Mouse (Mus musculus) hindbrain, embryonic 10.5 days (tissue): ENCODE measurements around the gene Creg2. TPM values are rescaled to one million over a fixed set of nuclear protein-coding genes. Genes with fewer than 3 reads are reported as not detected.

Experiments
- DNase-seq: peaks from one replicate; pipeline ENCODE4 v3.0.0-alpha.2; 2017; ENCODE audit warnings: low spot score
- H3K27ac ChIP-seq: fragments of 300-500 bp; sonication (generic); 2 replicates; pipeline ENCODE4 v1.5.1; 2016; ENCODE audit warnings: mild to moderate bottlenecking, moderate library complexity
- H3K27me3 ChIP-seq: fragments of 300-500 bp; sonication (generic); 2 replicates; pipeline ENCODE4 v1.6.1; 2016; ENCODE audit warnings: mild to moderate bottlenecking; ENCODE audit not compliant: poor library complexity, insufficient read depth, severe bottlenecking
- H3K36me3 ChIP-seq: fragments of 300-500 bp; sonication (generic); 2 replicates; pipeline ENCODE4 v1.6.1; 2016; ENCODE audit warnings: mild to moderate bottlenecking, moderate library complexity
- H3K4me1 ChIP-seq: fragments of 300-500 bp; sonication (generic); replicated peaks from 2 replicates; pipeline ENCODE4 v1.6.1; 2016; ENCODE audit warnings: mild to moderate bottlenecking
- H3K4me3 ChIP-seq: fragments of 300-500 bp; sonication (generic); 2 replicates; pipeline ENCODE4 v1.5.1; 2016; ENCODE audit warnings: mild to moderate bottlenecking, moderate library complexity
- H3K9me3 ChIP-seq: fragments of 300-500 bp; sonication (generic); 2 replicates; pipeline ENCODE4 v1.6.1; 2016; ENCODE audit warnings: mild to moderate bottlenecking, moderate library complexity
- WGBS: fragments of 180-500 bp; shearing (Covaris S2); methylation state at CpG from one replicate; pipeline ENCODE4 v1.1.7; 2016; 5-methylcytosine and 5-hydroxymethylcytosine counted together
- polyA plus RNA-seq: library from polyadenylated mRNA; unstranded; fragments of >200 nt; fragmentation: Nextera tagmentation; extraction: Ambion mirVana; gene quantifications from 2 replicates; pipeline ENCODE4 v1.2.1, GENCODE M21; 2016

The Creg2 gene
- polyA plus RNA-seq, 1 experiment from 2014 or later, result 0.78 TPM

DNA sequence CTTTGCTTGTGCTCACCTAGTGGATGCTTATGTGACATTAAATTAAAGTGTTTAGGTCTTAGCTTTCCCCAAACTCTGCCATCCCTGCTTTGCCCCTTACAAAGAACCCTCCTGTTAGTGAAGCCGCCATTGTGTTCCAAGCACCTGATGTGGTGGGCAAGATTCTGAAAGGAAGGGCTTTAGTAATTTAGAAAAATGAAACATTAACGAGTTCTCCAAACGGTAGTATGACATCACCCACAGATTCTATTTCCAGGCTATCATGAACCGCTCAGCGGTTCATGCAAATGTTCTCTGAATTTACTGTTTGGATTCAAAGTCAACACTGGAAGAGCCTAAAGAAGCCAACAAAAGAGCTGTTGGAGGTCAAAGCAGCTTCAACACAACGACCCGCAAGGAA lies 2.7 kb downstream of the Creg2 start:
- Histone ChIP-seq H3K4me3 (no peak overlapping the region), H3K36me3 (no peaks in the 10 kb centered on the region), H3K4me1 (peaks cover 15% of the 10 kb centered on the region), H3K9me3 (no peaks in the 10 kb centered on the region), H3K27me3 (peaks cover 51% of the 10 kb centered on the region), H3K27ac (no peak overlapping the region)
- WGBS, result 90% methylated on average over 7 of the region's 7 CpGs
- DNase-seq, result no peak

DNA sequence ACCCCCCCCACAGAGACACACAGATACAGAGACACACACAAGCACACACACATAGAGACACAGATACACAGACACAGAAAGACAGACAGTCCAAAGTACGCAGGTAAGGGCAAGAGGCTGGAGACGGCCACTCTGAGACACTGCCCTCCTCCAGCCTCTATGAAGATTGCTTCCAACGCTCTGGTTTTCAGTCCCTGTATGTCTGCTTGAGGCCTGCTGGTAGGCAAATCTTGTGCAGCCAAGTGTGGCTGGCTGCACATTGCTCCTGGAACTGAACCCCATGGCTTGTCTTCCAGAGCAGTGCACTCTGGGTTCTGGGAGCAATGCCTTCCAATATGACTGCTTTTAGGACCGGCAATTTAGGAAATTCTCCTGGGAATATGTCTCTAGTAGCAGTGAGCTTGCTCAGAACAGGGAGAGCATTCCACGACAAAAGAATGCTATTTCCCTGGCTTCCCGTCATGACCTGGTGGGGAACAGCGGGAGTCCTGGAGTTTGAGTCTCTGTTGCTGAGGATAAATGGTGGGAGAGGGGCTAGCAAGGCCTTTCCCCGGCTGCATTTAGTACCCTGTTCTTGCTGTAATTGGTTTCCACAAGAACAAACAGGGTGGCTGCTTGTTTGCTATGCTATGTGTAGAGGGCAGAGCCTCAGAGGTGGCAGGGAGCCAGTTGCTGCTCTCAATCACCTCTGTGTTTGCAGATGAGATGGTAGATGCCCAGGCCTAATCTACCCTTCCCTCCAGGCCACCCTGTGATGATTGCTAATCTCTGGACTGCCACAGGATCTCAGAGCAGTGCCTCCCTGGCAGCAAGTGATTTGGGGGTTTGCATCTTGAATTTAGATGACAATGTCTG lies 5.1 kb downstream of the Creg2 start:
- Histone ChIP-seq H3K27me3 (peaks cover 37% of the 10 kb centered on the region), H3K4me1 (peaks cover 14% of the 10 kb centered on the region), H3K27ac (no peak overlapping the region), H3K9me3 (peaks cover 3% of the 10 kb centered on the region; the same call in 1 of the 2 replicates), H3K36me3 (no peaks in the 10 kb centered on the region), H3K4me3 (no peak overlapping the region)
- DNase-seq, result no peak
- 46% methylated on average over 8 of the region's 8 CpGs for WGBS

DNA sequence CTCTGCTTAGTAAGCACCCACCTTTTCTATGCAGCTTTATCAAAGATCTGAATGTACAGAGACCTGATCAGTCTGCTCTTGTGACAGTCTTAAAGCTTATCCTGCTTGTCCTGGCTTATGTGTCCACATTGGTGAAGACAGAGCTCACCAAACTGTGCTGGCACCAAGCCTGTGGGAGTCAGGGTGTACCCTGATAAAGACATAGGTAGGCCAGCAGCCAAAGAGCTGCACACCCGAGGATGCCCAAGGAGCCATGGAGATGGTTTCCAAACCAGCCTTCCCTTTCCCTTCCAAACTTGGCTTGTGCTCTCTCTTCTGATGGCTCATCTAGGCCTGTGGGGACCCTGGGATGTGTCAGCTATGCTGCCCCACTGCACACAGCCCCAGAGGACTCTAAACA lies 6.9 kb downstream of the Creg2 start:
- Histone ChIP-seq H3K4me3 (no peak overlapping the region), H3K27me3 (peaks cover 19% of the 10 kb centered on the region), H3K4me1 (no peaks in the 10 kb centered on the region; the same call in 1 of the 2 replicates), H3K27ac (no peak overlapping the region), H3K36me3 (no peaks in the 10 kb centered on the region), H3K9me3 (peaks cover 3% of the 10 kb centered on the region; the same call in 1 of the 2 replicates)
- 82% methylated on average over 1 of the region's 1 CpGs for WGBS
- DNase-seq, result no peak

GRCm38 (mm10) chr1:39641667-39642066 lies 9.6 kb downstream of the Creg2 start:
- no peak overlapping the region for H3K27ac ChIP-seq
- WGBS, result 88% methylated on average over 7 of the region's 7 CpGs
- DNase-seq, result no peak
- H3K27me3 ChIP-seq, result no peaks in the 10 kb centered on the region
- peaks cover 3% of the 10 kb centered on the region; the same call in 1 of the 2 replicates for H3K9me3 ChIP-seq
- no peak overlapping the region for H3K4me3 ChIP-seq
- H3K4me1 ChIP-seq, result peaks cover 5% of the 10 kb centered on the region
- no peaks in the 10 kb centered on the region for H3K36me3 ChIP-seq

GRCm38 (mm10) chr1:39637139-39637538 lies 14.1 kb downstream of the Creg2 start:
- no peaks in the 10 kb centered on the region for H3K27me3 ChIP-seq
- H3K9me3 ChIP-seq, result peaks cover 3% of the 10 kb centered on the region; the same call in 1 of the 2 replicates
- peaks cover 13% of the 10 kb centered on the region for H3K4me1 ChIP-seq
- no peaks in the 10 kb centered on the region for H3K36me3 ChIP-seq
- H3K27ac ChIP-seq, result no peak overlapping the region
- DNase-seq, result no peak
- H3K4me3 ChIP-seq, result no peak overlapping the region
- 63% methylated on average over 8 of the region's 8 CpGs for WGBS

GRCm38 (mm10) chr1:39636660-39637059 lies 14.6 kb downstream of the Creg2 start:
- Histone ChIP-seq H3K27me3 (no peaks in the 10 kb centered on the region), H3K27ac (peak overlapping the region; percentile 31; the same call in 1 of the 2 replicates), H3K36me3 (no peaks in the 10 kb centered on the region), H3K9me3 (peaks cover under 1% of the 10 kb centered on the region; the same call in 1 of the 2 replicates), H3K4me3 (no peak overlapping the region), H3K4me1 (peaks cover 13% of the 10 kb centered on the region)
- WGBS, result 3% methylated on average over 5 of the region's 5 CpGs
- peak; percentile 21 for DNase-seq

- Histone ChIP-seq H3K36me3 (no peaks in the 10 kb centered on the region), H3K27ac (peak overlapping the region; percentile 31; the same call in 1 of the 2 replicates), H3K27me3 (no peaks in the 10 kb centered on the region), H3K4me3 (no peak overlapping the region), H3K4me1 (peaks cover 13% of the 10 kb centered on the region), H3K9me3 (no peaks in the 10 kb centered on the region)
- no peak for DNase-seq
- 34% methylated on average over 5 of the region's 5 CpGs for WGBS
These were observed 15.1 kb downstream of the Creg2 start for GRCm38 (mm10) chr1:39636196-39636595.

GRCm38 (mm10) chr1:39628606-39629005 lies 22.7 kb downstream of the Creg2 start:
- no peaks in the 10 kb centered on the region for H3K9me3 ChIP-seq
- no peaks in the 10 kb centered on the region for H3K4me1 ChIP-seq
- H3K4me3 ChIP-seq, result no peak overlapping the region
- WGBS, result 86% methylated on average over 9 of the region's 9 CpGs
- no peak for DNase-seq
- no peaks in the 10 kb centered on the region for H3K36me3 ChIP-seq
- no peak overlapping the region for H3K27ac ChIP-seq
- H3K27me3 ChIP-seq, result no peaks in the 10 kb centered on the region

GRCm38 (mm10) chr1:39625491-39625890 lies 25.8 kb downstream of the Creg2 start:
- H3K27me3 ChIP-seq, result no peaks in the 10 kb centered on the region
- H3K4me1 ChIP-seq, result no peaks in the 10 kb centered on the region
- 73% methylated on average over 3 of the region's 3 CpGs for WGBS
- no peak overlapping the region for H3K4me3 ChIP-seq
- DNase-seq, result no peak
- no peaks in the 10 kb centered on the region for H3K9me3 ChIP-seq
- H3K36me3 ChIP-seq, result no peaks in the 10 kb centered on the region
- H3K27ac ChIP-seq, result no peak overlapping the region

- no peak overlapping the region for H3K27ac ChIP-seq
- H3K27me3 ChIP-seq, result no peaks in the 10 kb centered on the region
- 0 out of 2 replicates have a peak, but pooled peaks cover under 1% of the 10 kb centered on the region for H3K4me1 ChIP-seq
- 49% methylated on average over 1 of the region's 1 CpGs for WGBS
- H3K9me3 ChIP-seq, result no peaks in the 10 kb centered on the region
- H3K36me3 ChIP-seq, result no peaks in the 10 kb centered on the region
- no peak overlapping the region for H3K4me3 ChIP-seq
- DNase-seq, result no peak
These were observed 27.5 kb downstream of the Creg2 start for GRCm38 (mm10) chr1:39623729-39624128.

- WGBS, result 89% methylated on average over 5 of the region's 5 CpGs
- H3K27ac ChIP-seq, result no peak overlapping the region
These were observed 28.2 kb downstream of the Creg2 start for GRCm38 (mm10) chr1:39623106-39623505.

GRCm38 (mm10) chr1:39618524-39618923 lies 32.8 kb downstream of the Creg2 start:
- Histone ChIP-seq H3K27me3 (no peaks in the 10 kb centered on the region), H3K36me3 (no peaks in the 10 kb centered on the region), H3K9me3 (no peaks in the 10 kb centered on the region), H3K4me3 (no peak overlapping the region), H3K4me1 (0 out of 2 replicates have a peak, but pooled peaks cover 5% of the 10 kb centered on the region), H3K27ac (no peak overlapping the region)
- DNase-seq, result no peak
- WGBS, result 52% methylated on average over 8 of the region's 8 CpGs

More at GRCm38 (mm10) chr1:39623106-39623505, 28.2 kb downstream of the Creg2 start:
- Histone ChIP-seq H3K36me3 (no peaks in the 10 kb centered on the region), H3K27me3 (no peaks in the 10 kb centered on the region), H3K4me3 (no peak overlapping the region), H3K4me1 (0 out of 2 replicates have a peak, but pooled peaks cover 5% of the 10 kb centered on the region), H3K9me3 (no peaks in the 10 kb centered on the region)
- DNase-seq, result no peak

- Histone ChIP-seq H3K36me3 (no peaks in the 10 kb centered on the region), H3K27me3 (no peaks in the 10 kb centered on the region), H3K27ac (no peak overlapping the region), H3K9me3 (no peaks in the 10 kb centered on the region), H3K4me3 (no peak overlapping the region), H3K4me1 (0 out of 2 replicates have a peak, but pooled peaks cover 7% of the 10 kb centered on the region)
- WGBS, result 74% methylated on average over 6 of the region's 6 CpGs
- DNase-seq, result no peak
These were observed 35.7 kb downstream of the Creg2 start for GRCm38 (mm10) chr1:39615526-39615925.
